Mouse (Mus musculus) E14TG2a.4 (cell line): ENCODE measurements around the gene Tent2.

ENCODE experiments used
- CTCF ChIP-seq: conservative IDR thresholded peaks from 2 replicates; pipeline ENCODE4 v1.5.1; 2014; ENCODE audit warnings: low read length
- NANOG ChIP-seq: IDR thresholded peaks from 2 replicates; pipeline ENCODE4 v1.6.1; 2014; ENCODE audit warnings: borderline replicate concordance, low read length, mixed read lengths
- POU5F1 ChIP-seq: IDR thresholded peaks from 2 replicates; pipeline ENCODE4 v1.6.1; 2014; ENCODE audit warnings: low read length, borderline replicate concordance

DNA sequence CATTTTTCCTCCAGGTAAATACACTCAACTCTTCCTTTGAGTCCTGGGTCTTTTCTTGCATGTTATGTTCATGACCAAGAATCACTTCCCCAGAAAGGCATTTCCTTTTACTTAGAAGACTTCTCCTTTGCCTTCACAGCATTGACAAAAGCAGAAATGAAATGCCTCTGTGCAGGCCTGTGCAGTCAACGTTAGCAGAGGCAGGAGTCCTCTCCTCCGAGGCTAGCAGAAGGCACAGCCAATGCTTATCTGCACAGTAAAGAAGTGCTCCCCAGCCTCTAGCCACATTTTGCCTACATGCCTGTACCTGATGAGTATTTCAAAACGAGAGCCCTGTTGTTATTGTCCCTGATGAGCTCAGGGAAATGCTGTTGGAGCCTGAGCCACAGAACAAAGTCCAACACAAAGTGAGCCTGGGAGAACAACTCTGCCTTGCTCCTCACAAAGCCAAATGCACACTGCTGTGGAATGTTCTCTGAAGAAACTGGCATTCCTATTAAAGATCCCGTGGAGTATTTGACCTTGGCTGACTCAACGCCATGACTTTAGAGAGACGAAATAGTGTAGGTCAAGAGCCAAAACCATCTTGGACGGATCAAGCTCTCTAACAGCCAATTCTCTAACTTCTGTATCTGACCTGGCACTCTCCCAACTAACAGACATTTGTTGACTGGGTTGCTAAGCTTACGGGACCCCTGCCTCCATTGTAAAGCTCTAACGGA, 45.7 kb upstream of the Tent2 start:
- TF ChIP-seq POU5F1, result no peak
- TF ChIP-seq CTCF, result no peak
- no peak for TF ChIP-seq NANOG
